Mouse (Mus musculus) lung, postnatal 0 days (tissue): ENCODE data around the gene Gulp1. TPM values are rescaled to one million over a fixed set of nuclear protein-coding genes. Genes with fewer than 3 reads are reported as not detected.

Source experiments
- ATAC-seq: fragments of 200-750 bp; cut with Nextera tagmentation; 2 replicates; pipeline ENCODE4 v1.8.0; 2017; ENCODE audit warnings: moderate library complexity
- DNase-seq: peaks from one replicate; pipeline ENCODE4 v3.0.0-alpha.2; 2016; ENCODE audit warnings: low spot score
- H3K27ac ChIP-seq: fragments of 300-500 bp; sonication (generic); 2 replicates; pipeline ENCODE4 v1.5.1; 2014; ENCODE audit warnings: antibody characterized with exemption, mild to moderate bottlenecking, low read length, mixed read lengths
- H3K27me3 ChIP-seq: fragments of 300-500 bp; sonication (generic); replicated peaks from 2 replicates; pipeline ENCODE4 v1.6.1; 2014; ENCODE audit warnings: low read length, mixed read lengths; ENCODE audit not compliant: insufficient read depth
- H3K36me3 ChIP-seq: fragments of 300-500 bp; sonication (generic); 2 replicates; pipeline ENCODE4 v1.6.1; 2014; ENCODE audit warnings: low read length, mixed read lengths; ENCODE audit not compliant: insufficient read depth
- H3K4me1 ChIP-seq: fragments of 300-500 bp; sonication (generic); 2 replicates; pipeline ENCODE4 v1.6.1; 2014; ENCODE audit warnings: antibody characterized with exemption, low read depth, low read length, mixed read lengths; ENCODE audit not compliant: insufficient read depth
- H3K4me2 ChIP-seq: fragments of 300-500 bp; sonication (generic); replicated peaks from 2 replicates; pipeline ENCODE4 v1.6.1; 2014; ENCODE audit warnings: low read depth, mild to moderate bottlenecking, low read length, moderate library complexity, mixed read lengths
- H3K4me3 ChIP-seq: fragments of 300-500 bp; sonication (generic); 2 replicates; pipeline ENCODE4 v1.5.1; 2014; ENCODE audit warnings: low read depth, low read length
- H3K9ac ChIP-seq: fragments of 300-500 bp; sonication (generic); replicated peaks from 2 replicates; pipeline ENCODE4 v1.6.1; 2014; ENCODE audit warnings: low read depth, mild to moderate bottlenecking
- H3K9me3 ChIP-seq: fragments of 300-500 bp; sonication (generic); 2 replicates; pipeline ENCODE4 v1.6.1; 2016; ENCODE audit warnings: low read length, mixed read lengths
- CTCF ChIP-seq: IDR thresholded peaks from 2 replicates; pipeline ENCODE4 v1.5.1; 2016; ENCODE audit warnings: antibody characterized with exemption, mild to moderate bottlenecking
- EP300 ChIP-seq: IDR thresholded peaks from 2 replicates; pipeline ENCODE4 v1.6.1; 2016; ENCODE audit warnings: antibody characterized with exemption, mild to moderate bottlenecking, control low read depth
- WGBS: fragments of 180-500 bp; shearing (Covaris S2); extraction: QIAGEN DNeasy Blood & Tissue Kit; methylation state at CpG from one replicate; pipeline ENCODE4 v1.1.7; 2014; 5-methylcytosine and 5-hydroxymethylcytosine counted together
- polyA plus RNA-seq: library from polyadenylated mRNA; unstranded; fragments of >200 nt; fragmentation: Nextera tagmentation; extraction: Ambion mirVana; gene quantifications from 2 replicates; pipeline ENCODE4 v1.2.1, GENCODE M21; 2015

The Gulp1 gene
- 19.0 and 22.0 TPM in 2 replicates for polyA plus RNA-seq

- TF ChIP-seq CTCF (peak; percentile 81), EP300 (no peak)
- no peaks in the 10 kb centered on the region for H3K36me3 ChIP-seq
- H3K4me1 ChIP-seq, result no peaks in the 10 kb centered on the region; the same call in 1 of the 2 replicates
- peak within 1 kb of the TSS; percentile 83 for H3K9ac ChIP-seq
- no peaks in the 10 kb centered on the region for H3K27me3 ChIP-seq
- no peaks in the 10 kb centered on the region for H3K9me3 ChIP-seq
- peak within 1 kb of the TSS; percentile 91 for H3K27ac ChIP-seq
- H3K4me2 ChIP-seq, result peak within 1 kb of the TSS; percentile 66
- peak within 1 kb of the TSS; percentile 61 for H3K4me3 ChIP-seq
- ATAC-seq (peak; percentile 86), DNase-seq (peak; percentile 90)
- WGBS, result under 1% methylated on average over 55 of the region's 55 CpGs
Observed at GRCm38 (mm10) chr1:44551461-44552370, at the start of gene Gulp1. Gulp1 (plus strand) TSS chr1:44551511.

- Histone ChIP-seq H3K4me3 (no peak overlapping the region), H3K9ac (no peak overlapping the region), H3K4me1 (no peaks in the 10 kb centered on the region; the same call in 1 of the 2 replicates), H3K27ac (no peak overlapping the region), H3K4me2 (no peak overlapping the region), H3K36me3 (no peaks in the 10 kb centered on the region), H3K9me3 (no peaks in the 10 kb centered on the region), H3K27me3 (no peaks in the 10 kb centered on the region)
- TF ChIP-seq CTCF (no peak), EP300 (no peak)
- no peak for ATAC-seq
- WGBS, result 80% methylated on average over 6 of the region's 6 CpGs
- no peak for DNase-seq
Observed at GRCm38 (mm10) chr1:44550261-44550660, 1.1 kb upstream of the Gulp1 start.

GRCm38 (mm10) chr1:44552371-44552841, 1.1 kb downstream of the Gulp1 start:
- peak overlapping the region; percentile 91 for H3K27ac ChIP-seq
- H3K4me1 ChIP-seq, result no peaks in the 10 kb centered on the region; the same call in 1 of the 2 replicates
- peak overlapping the region; percentile 66 for H3K4me2 ChIP-seq
- H3K9ac ChIP-seq, result peak overlapping the region; percentile 83
- TF ChIP-seq EP300 (0 out of 2 replicates have a peak, but pooled peaks have one; percentile 18), CTCF (peak; percentile 62)
- no peaks in the 10 kb centered on the region for H3K36me3 ChIP-seq
- peak; percentile 74 for ATAC-seq
- DNase-seq, result peak; percentile 83
- WGBS, result 2% methylated on average over 15 of the region's 15 CpGs
- no peaks in the 10 kb centered on the region for H3K27me3 ChIP-seq
- H3K4me3 ChIP-seq, result peak overlapping the region; percentile 61
- no peaks in the 10 kb centered on the region for H3K9me3 ChIP-seq

GRCm38 (mm10) chr1:44553166-44553898, 2.0 kb downstream of the Gulp1 start:
- H3K9ac ChIP-seq, result no peak overlapping the region; the same call in 1 of the 2 replicates
- no peak for ATAC-seq
- TF ChIP-seq CTCF (no peak), EP300 (no peak)
- H3K27ac ChIP-seq, result peak overlapping the region; percentile 91
- peak overlapping the region; percentile 61 for H3K4me3 ChIP-seq
- H3K9me3 ChIP-seq, result no peaks in the 10 kb centered on the region
- 18% methylated on average over 6 of the region's 6 CpGs for WGBS
- peak overlapping the region; percentile 66 for H3K4me2 ChIP-seq
- H3K36me3 ChIP-seq, result no peaks in the 10 kb centered on the region
- H3K4me1 ChIP-seq, result no peaks in the 10 kb centered on the region; the same call in 1 of the 2 replicates
- H3K27me3 ChIP-seq, result no peaks in the 10 kb centered on the region
- peak; percentile 74 for DNase-seq

- Histone ChIP-seq H3K4me3 (no peak overlapping the region), H3K9ac (no peak overlapping the region), H3K27ac (no peak overlapping the region), H3K4me1 (no peaks in the 10 kb centered on the region), H3K9me3 (no peaks in the 10 kb centered on the region), H3K27me3 (no peaks in the 10 kb centered on the region), H3K36me3 (no peaks in the 10 kb centered on the region), H3K4me2 (no peak overlapping the region)
- 0 out of 2 replicates have a peak, but pooled peaks have one; percentile 26 for TF ChIP-seq EP300
- no peak for TF ChIP-seq CTCF
- peak; percentile 43 for DNase-seq
- ATAC-seq, result peak; percentile 40
- 63% methylated on average over 4 of the region's 4 CpGs for WGBS
Observed at GRCm38 (mm10) chr1:44567431-44567830, 16.1 kb downstream of the Gulp1 start.

- ATAC-seq (no peak), DNase-seq (no peak)
- Histone ChIP-seq H3K9ac (no peak overlapping the region), H3K27me3 (no peaks in the 10 kb centered on the region), H3K4me2 (no peak overlapping the region), H3K36me3 (no peaks in the 10 kb centered on the region), H3K27ac (no peak overlapping the region), H3K4me1 (no peaks in the 10 kb centered on the region), H3K9me3 (no peaks in the 10 kb centered on the region), H3K4me3 (no peak overlapping the region)
- TF ChIP-seq EP300, result no peak
- no peak for TF ChIP-seq CTCF
- 90% methylated on average over 2 of the region's 2 CpGs for WGBS
Observed at GRCm38 (mm10) chr1:44568296-44568695, 17.0 kb downstream of the Gulp1 start.
